Mouse (Mus musculus): Measurements from ENCODE around the gene Mpeg1.

The Mpeg1 gene

DNA sequence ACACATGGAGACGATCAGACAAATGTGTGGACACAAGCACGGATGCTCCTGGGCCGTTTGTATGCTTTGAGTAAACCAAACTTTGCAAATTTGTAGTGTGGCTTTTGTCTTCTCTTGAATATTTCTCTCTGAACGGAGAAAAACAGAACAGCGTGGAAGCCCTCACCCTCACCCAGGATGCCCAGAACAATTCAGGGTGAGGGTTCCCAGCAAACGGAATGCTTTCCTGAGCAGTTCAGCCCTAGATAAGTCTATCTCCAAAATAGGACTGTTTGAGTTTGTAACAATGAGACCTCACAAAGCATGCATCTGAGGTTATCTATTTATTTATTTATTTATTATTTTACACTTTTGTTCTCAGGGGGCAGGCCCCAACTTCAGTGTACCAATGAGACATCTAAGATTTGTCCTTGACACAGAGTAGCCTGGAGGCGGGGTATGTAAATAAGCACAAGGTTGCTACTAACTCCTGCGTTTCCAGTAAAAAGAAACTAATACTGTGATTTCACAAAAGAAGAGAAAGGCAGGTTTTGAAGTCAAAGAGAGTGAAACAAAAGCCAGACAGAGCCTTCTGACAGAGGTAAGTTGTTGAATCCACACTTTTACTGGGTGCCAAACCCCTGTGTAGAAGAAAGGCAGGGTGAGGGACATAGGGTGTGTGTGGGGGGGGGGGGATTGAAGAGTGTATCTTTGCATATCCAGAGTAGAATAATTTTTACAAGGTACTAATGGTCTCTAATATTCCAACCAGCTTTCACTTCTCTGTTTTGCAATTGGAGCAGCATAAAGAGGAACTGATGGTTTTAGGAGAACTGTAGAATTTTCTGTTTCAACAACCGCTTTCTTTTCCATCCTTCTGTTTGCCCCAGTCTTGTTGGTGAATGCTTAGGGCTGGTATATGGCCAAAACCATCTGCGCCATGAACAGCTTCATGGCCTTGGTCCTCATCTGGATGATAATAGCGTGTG is at the start of gene Mpeg1:
Gene Mpeg1 (plus strand): TSS at position 498 of the 968 bp plus-strand sequence.
- no peak for DNase-seq (ENCODE audit: low spot score)

DNA sequence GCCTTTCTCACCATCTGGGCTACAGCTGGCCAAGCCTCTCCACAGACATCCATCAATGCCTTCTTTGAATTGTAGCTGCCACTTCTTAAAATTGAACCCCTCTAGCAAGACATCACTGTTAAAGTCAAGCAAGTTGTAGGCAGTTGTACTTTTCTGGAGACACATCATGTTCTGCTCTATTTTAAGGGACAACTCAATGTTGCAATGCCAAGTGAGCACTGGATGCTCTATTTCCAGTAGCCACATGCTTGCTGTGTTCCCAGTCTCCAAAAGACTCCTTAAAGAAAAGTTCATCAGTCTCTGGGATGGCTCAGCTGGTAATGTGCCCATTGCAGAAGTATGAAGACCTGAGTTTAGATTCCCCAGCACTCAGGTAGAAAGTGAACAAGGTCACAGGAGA is 46.8 kb upstream of the Mpeg1 start:
- DNase-seq (ENCODE audit: low spot score): no peak

DNA sequence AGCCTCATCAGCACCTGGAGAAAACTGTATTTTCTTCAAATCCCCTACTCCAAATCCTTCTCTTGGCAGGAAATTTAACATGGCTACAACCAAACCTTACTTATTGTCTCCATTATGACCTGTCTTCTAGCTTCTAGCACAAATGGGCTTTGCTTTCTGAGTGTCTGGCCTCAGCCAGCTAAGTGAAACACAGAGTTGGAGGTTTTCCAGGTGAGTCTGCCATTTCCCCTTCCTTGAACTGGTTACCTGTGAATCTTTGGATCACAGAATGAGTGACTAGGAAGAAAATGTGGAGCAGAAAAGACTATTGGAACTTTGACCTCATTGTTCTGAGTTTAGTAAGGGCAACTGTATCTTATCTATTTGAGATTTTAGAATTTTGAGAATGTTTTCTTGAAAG is 43.2 kb upstream of the Mpeg1 start, which contains the start of gene Olfr1441:
Gene Olfr1441 (plus strand): TSS at position 73 of the 400 bp plus-strand sequence.
- DNase-seq (ENCODE audit: low spot score): no peak

DNA sequence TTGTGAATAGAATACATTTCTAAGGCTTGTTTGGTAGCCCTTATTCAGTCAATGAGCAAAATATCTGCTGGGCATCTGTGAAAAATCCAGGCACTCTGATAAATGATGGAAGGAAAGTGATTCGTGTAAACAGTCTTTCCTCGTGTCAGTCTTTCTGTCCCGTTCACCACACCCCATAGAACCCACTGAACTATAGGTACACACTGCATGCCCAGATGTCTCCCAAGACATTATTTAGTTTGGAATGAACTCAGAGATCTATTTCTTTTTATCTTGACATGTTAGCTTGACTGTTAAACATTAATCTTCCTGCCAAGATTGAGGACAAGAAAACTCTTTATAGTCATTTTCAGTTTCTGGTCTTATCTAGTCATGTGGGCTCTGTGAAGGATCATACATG is 42.3 kb upstream of the Mpeg1 start:
- DNase-seq (ENCODE audit: low spot score): no peak

DNA sequence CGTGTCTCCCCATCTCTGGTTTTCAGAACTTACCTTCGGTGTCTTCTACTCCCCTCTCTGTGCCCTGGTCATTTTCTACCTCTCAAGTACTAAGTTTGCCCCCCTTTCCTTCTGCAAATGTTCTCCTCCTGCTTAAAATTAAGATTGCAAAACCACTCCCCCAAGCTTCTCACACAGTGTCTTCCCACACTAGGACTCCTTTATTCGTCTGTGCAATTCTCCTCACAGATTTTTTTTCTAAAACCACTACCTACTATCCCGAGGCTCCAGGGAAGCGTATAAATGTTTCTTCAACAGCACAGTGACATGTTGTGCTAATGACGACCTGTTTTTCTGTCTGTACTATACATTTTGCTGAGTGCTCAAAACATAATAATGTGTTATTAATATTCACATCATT is 40.0 kb upstream of the Mpeg1 start:
- DNase-seq (ENCODE audit: low spot score): no peak

DNA sequence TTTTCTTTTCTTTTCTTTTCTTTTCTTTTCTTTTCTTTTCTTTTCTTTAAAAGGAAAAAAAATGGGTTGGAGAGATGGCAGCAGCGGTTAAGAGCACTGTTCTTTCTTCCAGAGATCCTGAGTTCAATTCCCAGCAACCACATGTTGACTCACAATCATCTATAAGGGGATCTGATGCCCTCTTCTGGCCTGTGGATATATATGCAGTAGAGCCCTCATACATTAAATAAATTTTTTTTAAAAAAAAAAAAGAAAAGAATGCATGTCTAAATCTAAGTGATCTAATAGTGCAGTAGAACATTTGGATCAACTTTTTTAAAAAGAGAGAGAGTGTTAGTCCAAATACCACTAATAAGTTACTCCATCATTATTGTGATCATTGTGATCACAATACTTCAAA is 38.9 kb upstream of the Mpeg1 start:
- no peak for DNase-seq (ENCODE audit: low spot score)

DNA sequence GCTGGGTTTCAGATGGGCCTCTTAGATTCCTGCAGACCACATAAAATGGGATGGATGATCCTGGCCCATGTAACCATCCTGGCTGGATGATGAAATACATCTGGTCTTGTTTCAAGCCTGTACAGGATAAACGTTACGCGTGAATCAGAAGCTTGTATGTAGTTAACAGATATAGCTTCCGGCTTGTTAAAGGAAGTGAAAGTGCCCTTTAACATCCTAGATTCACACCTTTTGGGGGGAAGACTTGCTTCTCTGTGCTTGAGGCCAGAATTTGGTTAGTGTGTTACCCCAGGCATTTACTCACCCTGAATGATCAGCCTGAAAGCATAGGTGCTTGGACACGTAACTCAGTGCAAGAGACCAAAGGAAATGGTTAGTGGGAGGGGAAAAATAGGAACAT is 33.5 kb upstream of the Mpeg1 start:
- DNase-seq (ENCODE audit: low spot score): no peak

DNA sequence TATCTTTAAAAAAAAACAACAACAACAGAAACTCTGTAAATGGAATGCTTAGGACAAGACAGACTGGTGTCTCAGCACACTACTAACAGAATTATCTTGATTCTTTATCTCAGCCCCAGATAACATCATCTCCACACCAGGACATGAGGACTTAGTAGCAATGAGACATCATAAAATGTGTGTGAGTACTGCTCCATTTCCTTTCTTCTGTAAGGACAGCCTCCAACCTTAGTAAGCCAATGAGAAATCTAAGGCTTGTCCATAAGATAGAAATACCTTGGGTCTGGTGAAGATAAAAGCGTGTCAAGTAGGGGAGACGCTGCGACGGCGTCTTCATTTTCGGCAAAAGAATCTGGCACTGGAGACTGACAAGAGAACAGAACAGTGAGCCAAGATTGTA is 33.0 kb upstream of the Mpeg1 start, which contains the start of gene Pfpl:
Gene Pfpl (plus strand): TSS at position 301 of the 400 bp plus-strand sequence.
- no peak for DNase-seq (ENCODE audit: low spot score)

DNA sequence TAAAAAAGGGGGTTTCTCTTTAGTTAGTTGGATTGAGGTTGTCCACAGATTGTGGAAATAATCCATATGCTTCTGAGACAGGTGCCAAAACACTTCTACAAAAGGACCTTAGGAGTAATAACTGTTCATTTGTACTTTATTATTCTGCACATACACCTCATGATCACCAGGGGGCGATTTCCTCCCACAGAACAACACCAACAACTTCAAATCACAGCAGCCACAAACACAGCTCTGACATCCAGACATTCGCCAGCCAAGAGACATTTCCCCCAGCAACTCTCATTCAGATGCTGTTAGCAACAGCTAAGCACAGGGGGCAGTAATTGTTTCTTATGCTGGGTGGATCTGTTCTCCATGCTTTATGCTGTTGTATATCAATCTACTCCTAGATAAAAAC is 27.5 kb upstream of the Mpeg1 start:
- DNase-seq (ENCODE audit: low spot score): peak; percentile 65

DNA sequence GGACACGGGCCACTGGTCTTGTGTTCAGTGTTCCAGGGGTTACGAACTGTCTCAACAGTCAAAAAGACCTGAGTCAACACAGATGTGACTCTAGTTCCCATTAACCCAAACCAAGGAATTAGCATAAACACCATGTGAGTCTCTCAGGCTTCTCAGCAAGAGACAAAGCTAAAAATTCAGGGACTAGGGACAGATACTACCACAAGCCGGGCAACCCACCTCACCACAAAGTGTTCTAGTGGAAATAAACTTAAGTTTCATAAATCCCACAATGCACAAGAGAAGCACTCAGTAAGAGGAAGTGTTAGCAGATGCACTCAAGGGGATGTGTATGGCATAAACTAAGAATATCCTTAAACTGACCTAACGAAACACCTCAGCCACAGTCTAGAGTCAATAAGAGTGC is 25.6 kb upstream of the Mpeg1 start:
- no peak for DNase-seq (ENCODE audit: low spot score)

DNA sequence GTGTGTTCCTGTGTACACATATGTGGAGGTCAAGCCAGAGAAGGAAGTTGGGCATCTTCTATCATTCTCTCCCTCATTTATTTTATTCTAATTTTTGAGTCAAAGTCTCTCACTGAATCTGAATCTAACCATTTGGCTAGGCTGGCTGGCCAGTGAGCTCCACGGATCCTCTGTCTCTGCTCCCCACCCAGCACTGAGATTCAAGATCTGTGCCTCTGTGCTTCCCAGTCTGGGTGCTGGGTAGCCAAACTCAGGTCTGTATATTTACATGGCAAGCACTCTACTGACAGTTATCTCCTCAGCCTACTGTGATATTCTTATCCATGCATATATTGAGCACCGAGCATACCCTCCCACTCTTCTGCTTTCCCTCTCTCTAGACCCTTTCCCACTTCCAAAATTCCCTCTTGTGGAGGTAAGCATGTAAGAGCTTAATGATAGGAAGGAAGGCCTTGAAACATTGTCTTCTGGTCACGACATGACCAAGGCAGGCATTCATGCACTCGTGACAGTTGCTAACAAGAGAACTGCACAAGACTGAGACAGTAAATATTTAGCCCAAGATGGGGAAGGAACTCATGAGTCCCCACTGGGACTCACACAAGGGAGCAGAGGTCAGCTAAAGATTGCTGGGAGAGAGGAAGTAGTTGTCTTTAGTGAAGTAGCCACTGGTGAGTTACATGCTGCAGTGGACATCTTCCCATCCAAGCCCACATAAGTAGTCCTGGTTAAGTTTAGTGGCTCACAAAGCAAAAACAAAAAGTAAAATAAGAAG is 24.6 kb upstream of the Mpeg1 start:
- no peak for DNase-seq (ENCODE audit: low spot score)

DNA sequence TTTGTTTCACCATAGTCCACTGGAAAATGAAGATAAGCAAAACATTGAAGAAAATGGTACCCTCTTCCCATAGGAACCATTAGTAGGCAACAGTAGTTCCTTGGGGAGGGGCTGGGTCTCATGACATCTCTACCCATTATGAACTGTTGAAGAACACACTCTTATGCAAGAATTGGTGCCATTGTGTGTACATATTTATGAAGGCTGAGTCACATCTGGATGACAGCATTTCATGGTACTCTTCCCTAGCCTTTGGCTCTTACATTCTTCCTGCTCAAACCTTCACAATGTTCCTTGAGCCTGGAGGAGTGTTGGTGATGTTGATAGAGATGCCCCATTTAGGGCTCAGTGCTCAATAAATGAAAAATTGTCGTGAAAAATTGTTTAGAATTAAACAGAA is 21.0 kb upstream of the Mpeg1 start:
- no peak for DNase-seq (ENCODE audit: low spot score)

DNA sequence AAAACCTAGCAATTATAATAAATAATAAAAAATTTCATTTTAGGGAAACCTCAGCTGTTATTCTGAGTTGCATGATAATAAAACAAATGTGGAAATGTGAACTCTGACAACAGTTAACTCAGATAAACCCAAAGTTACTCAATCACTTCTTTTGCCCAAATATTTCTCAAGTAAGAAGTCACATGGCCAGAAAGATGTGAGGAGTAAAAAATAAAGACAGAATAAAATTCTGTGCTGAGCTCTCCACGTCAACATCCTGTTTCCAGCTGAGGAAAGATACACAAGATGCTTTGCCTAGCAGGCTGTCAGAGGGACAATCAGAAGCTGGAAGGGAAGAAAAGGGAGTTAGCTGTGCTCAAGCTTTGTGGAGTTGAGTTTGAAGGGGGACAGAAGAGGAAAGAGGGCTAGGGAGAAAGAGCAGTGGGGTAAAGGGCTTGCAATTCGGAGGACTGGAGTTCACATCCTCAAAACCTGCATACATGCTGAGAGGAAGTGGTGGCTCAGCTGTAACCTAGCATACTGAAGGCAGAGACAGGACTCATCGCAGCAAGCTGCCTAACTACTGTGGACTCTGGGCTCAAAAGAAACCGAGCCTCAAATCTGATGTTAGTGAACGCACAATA is 20.4 kb upstream of the Mpeg1 start:
- DNase-seq (ENCODE audit: low spot score): no peak

DNA sequence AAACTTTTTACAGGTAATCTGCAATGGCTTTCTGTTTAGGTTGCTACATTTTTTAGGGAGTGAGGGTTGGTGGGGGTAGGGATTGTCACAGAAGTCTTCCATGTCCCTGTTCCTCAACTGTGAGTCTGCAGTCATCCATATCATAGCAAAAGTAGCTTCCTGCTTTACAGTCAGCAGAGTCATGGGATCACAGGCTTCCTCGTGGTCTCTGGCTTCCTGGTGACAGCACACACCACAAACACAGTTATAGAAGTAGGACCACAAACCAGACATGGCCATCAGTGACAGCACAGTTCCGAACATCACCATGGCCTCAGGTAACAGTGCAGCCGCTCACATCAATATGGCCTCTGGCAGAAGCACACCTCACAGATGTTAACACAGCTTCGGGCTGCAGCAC is 18.0 kb upstream of the Mpeg1 start:
- no peak for DNase-seq (ENCODE audit: low spot score)

DNA sequence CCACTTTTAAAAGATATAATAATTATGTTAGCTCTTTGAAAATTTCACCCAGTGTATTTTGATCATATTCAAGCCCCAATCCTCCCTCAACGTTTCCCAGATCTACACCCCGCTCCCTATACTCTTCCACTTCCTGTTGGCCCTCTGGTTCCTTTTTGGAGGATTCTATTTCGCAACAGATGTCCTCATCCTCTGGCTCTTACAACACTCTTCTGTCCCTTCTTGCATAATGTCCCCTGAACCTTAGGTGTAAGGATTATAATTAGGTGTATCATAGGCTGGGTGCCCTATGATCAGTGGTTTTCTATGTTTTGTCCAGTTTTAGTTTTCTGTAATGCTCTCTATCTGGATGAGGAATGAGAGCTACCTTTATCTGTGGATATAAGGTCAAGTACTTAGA is 15.6 kb upstream of the Mpeg1 start:
- no peak for DNase-seq (ENCODE audit: low spot score)

DNA sequence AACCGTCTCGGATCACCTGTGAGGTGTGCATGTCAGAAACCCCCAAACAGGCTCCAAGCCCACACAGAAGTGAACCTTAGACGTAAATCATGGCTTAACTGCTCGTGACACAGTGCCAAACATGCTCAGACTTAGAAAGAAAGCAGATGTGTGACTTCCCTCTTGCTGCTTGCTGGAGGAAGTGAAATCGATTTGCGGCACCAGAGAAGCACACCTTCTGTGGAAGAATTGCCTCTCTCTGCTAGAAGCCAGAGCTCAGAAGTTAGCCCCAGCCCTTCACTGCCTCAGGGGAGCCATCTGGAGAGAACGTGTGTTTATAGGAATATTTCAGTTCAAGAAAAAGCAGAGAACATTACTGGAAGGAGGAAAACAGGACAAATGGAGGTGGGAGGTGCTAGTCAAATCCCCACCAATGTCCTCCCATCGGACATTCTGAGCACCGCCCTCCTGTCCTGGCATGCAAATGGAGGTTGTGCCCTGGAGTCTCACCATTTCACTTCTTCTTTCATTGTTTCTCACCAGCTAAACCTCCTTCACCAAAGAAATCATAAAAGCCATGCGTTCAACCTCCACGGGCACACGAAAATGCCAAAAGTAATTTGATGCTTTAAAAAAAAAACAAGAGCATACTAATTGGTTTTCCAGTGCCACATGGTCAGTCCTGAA is 3.0 kb upstream of the Mpeg1 start:
- DNase-seq (ENCODE audit: low spot score): no peak

DNA sequence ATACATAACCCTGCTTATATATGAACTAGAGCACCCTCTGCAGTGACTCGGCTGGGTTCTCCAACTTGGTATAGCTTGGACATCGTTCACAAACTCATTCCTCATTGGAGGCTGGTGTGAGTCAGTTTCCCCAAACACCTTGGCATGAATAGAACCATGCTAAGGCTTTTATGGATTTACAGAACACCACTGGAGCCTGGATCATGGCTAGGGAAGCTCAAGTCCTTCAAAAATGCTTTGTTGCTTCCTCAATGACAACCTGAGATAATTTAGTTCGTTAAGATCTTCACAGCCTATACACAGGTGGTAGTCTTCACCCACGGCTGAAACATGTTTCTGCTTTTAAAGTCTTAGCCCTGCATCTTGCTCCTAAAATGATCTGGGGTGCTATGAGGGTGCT is 1.1 kb upstream of the Mpeg1 start:
- DNase-seq (ENCODE audit: low spot score): no peak

DNA sequence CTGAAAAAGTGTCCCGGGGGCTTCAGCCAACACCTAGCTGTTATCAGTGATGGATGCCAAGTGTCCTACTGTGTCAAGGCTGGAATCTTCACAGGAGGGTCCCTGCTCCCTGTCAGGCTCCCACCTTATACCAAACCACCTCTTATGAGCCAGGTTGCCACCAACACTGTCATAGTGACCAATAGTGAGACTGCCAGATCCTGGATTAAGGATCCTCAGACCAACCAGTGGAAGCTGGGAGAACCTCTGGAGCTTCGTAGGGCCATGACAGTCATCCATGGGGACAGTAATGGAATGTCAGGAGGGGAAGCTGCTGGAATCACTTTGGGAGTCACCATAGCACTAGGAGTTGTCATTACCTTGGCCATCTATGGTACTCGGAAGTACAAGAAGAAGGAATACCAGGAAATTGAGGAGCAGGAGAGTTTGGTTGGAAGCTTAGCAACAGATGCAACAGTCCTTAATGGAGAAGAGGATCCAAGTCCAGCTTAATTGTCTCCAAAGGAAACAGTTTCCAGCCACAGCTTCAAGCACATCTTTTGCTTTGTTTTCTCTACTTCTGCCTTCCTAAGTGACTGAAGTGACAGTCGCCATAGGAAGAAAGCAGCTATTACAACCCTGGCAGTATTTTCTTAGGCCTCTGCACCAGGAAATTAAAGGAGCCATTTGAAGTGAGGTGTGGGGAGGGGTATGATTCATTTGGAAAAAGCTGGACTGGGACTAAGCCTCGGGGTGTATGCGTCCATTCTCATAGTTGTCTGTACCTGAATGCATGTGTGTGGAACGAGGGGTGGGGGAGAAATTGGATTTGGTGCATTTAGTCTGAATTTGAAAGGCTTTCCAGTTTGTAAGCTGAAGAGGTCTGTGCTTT is 2.5 kb downstream of the Mpeg1 start:
- no peak for DNase-seq (ENCODE audit: low spot score)

DNA sequence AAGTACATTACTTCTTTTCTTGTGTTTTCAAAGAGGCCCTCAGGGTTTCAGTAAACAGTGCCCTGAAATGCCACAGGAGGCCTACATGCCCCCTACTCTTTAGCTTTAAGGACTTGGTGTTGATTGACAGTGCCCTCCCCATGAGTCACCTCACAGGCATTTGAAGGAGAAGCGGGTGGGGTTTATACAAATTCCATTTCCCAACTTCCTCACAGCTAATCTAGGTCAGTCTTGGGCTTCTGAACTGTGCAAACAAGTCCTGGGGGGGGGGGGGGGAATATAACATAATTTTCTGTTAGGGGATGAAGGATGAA is 3.1 kb downstream of the Mpeg1 start:
- peak; percentile 27 for DNase-seq (ENCODE audit: low spot score)

DNA sequence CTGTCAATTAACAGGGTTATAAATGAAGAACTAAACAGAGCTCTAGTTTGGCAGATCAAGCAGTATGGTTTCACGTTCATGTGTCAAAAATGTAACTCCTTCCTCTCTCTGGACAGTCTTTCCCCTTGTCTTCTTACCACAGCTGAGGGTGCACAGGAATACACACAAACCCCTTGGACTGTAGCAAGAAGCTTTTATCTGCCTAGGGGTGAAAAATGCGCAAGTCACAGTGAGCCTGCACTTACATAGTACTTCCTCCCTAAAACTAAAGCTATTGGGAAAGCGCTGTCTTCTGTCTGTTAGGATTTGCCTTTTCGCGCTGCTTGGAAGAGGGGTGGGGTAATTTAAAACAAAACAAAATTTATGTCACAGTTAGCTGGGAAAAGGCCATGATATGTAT is 3.5 kb downstream of the Mpeg1 start:
- DNase-seq (ENCODE audit: low spot score): no peak

DNA sequence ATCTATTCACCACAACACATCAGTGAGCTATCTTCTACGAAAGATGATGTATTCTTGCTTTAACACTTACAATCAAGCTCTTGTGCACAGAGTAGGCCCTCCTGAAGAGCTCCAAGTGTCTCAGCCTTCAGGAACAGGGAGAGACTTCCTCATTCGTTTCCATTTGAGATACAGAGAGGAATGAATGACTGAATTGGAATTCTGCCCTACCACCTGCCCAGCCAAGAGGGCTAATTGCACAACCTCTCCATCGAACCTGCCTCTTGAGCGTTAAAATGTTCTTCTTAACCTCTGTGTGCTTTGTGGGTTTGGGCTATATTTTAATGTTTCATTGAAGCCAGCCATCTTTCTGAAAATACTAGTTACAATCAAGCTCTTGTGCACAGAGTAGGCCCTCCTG is 4.1 kb downstream of the Mpeg1 start:
- DNase-seq (ENCODE audit: low spot score): no peak
